Mouse (Mus musculus): ENCODE measurements around the gene Eif4ebp2. TPM values are rescaled to one million over a fixed set of nuclear protein-coding genes. Genes with fewer than 3 reads are reported as not detected.

Eif4ebp2 gene
- polyA plus RNA-seq, 1 experiment from 2014 or later: 69.3 TPM

- no peaks in the 10 kb centered on the region for H3K36me3 ChIP-seq
- no peaks in the 10 kb centered on the region for H3K27me3 ChIP-seq
- no peak overlapping the region for H3K4me2 ChIP-seq
- H3K4me3 ChIP-seq: no peak overlapping the region
- peaks cover 8% of the 10 kb centered on the region; the same call in 1 of the 2 replicates for H3K4me1 ChIP-seq
- no peaks in the 10 kb centered on the region for H3K9me3 ChIP-seq
- H3K9ac ChIP-seq: no peak overlapping the region
- WGBS: 64% methylated on average over 1 of the region's 1 CpGs
- no peak overlapping the region for H3K27ac ChIP-seq
- no peak for ATAC-seq (ENCODE audit: borderline replicate concordance, extremely low read depth, low FRiP score, low TSS enrichment)
These were observed 28.0 kb upstream of the Eif4ebp2 start for GRCm38 (mm10) chr10:61480488-61480887.

DNA sequence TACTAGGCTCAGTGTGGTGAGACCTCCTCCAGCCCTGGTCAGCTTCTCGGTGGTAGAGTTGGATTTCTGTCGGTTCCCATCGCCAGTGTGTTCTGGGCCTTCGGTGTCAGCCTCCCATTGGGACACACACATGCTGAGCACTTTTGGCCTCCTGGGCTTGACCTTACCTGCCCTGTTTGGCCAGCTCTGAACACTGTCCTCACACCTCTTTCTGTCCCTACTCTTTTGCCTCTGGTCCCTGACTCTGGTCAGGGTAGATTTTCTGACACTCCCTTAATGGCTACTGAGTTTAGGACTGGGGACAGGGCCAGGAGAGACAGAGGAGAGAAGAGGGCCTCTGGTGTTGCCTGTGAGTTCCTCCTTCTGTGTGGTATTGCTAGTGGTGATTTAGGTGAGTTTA lies 27.5 kb upstream of the Eif4ebp2 start:
- Histone ChIP-seq H3K9ac (no peak overlapping the region), H3K36me3 (no peaks in the 10 kb centered on the region), H3K4me2 (no peak overlapping the region), H3K27me3 (no peaks in the 10 kb centered on the region), H3K4me3 (no peak overlapping the region), H3K4me1 (peaks cover 12% of the 10 kb centered on the region), H3K27ac (no peak overlapping the region), H3K9me3 (no peaks in the 10 kb centered on the region)
- WGBS: 90% methylated on average over 4 of the region's 4 CpGs
- no peak for ATAC-seq (ENCODE audit: borderline replicate concordance, extremely low read depth, low FRiP score, low TSS enrichment)

DNA sequence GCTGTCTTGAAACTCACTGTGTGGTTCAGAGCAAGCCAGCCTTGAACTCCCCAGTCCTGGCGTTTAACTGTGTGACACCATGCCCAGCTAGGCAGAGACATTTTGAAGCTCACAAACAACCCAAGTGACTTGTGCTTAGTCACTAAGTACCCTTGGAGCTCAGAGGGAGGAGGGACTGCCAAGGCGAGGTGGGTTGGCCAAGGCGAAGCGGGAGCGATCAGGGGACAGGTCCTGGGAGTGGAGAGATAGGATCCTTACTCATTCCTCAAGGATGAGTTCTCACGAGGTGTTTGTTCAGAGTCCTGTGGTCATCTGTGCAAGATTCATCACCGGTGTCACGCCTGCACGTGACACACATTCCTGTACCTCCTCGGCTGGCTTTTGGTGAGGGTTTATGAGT lies 27.0 kb upstream of the Eif4ebp2 start:
- no peak overlapping the region for H3K9ac ChIP-seq
- no peak for ATAC-seq (ENCODE audit: borderline replicate concordance, extremely low read depth, low FRiP score, low TSS enrichment)
- H3K27me3 ChIP-seq: no peaks in the 10 kb centered on the region
- H3K27ac ChIP-seq: no peak overlapping the region
- H3K4me3 ChIP-seq: no peak overlapping the region
- no peak overlapping the region for H3K4me2 ChIP-seq
- WGBS: 81% methylated on average over 10 of the region's 10 CpGs
- H3K36me3 ChIP-seq: no peaks in the 10 kb centered on the region
- no peaks in the 10 kb centered on the region for H3K9me3 ChIP-seq
- peaks cover 14% of the 10 kb centered on the region for H3K4me1 ChIP-seq

DNA sequence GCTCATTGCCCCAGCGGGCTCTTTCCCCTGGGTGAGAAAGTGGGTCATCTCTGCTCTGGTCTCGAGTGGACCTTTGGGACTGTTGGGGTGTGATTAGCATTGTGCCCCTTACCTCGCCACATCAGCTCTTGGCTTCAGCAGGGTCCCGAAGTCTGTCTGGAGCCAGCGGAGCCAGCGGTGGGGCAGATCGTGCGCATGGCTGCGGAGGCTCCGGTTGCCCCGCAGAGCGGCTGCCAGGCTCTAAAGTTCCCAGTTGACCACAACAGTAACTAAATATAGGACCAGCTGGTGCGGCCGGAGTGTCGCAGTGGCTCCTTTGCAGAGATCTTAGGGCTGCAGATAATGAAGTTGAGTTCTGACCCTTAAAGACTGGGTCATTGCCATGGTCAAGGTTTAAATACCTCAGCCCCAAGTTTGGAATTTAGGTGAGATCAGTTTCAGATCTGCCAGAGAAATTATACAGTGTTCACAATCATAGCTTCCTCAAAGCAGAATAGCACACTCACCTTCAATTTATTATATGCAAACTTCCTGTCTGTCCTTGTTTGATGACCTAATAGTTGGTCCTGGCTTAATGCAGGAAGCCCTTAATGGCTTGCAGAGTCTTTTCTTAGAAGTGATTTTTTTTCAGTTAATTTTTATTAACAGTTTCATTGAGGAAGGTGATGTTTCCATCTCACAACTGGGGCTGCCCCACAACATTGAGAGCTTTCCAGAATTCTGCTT lies 24.1 kb upstream of the Eif4ebp2 start:
- no peaks in the 10 kb centered on the region for H3K27me3 ChIP-seq
- peaks cover 14% of the 10 kb centered on the region for H3K4me1 ChIP-seq
- ATAC-seq (ENCODE audit: borderline replicate concordance, extremely low read depth, low FRiP score, low TSS enrichment): no peak
- no peak overlapping the region for H3K27ac ChIP-seq
- H3K4me3 ChIP-seq: peak overlapping the region; percentile 72
- no peaks in the 10 kb centered on the region for H3K36me3 ChIP-seq
- 5% methylated on average over 15 of the region's 15 CpGs for WGBS
- peak overlapping the region; percentile 54 for H3K9ac ChIP-seq
- peak overlapping the region; percentile 95 for H3K4me2 ChIP-seq
- H3K9me3 ChIP-seq: no peaks in the 10 kb centered on the region

- Histone ChIP-seq H3K4me1 (peaks cover 14% of the 10 kb centered on the region), H3K4me2 (peak within 1 kb of the TSS; percentile 95), H3K9ac (peak within 1 kb of the TSS; percentile 54), H3K36me3 (no peaks in the 10 kb centered on the region), H3K4me3 (peak within 1 kb of the TSS; percentile 72), H3K9me3 (no peaks in the 10 kb centered on the region), H3K27ac (peak within 1 kb of the TSS; percentile 48), H3K27me3 (no peaks in the 10 kb centered on the region)
- WGBS: under 1% methylated on average over 70 of the region's 70 CpGs
- ATAC-seq (ENCODE audit: borderline replicate concordance, extremely low read depth, low FRiP score, low TSS enrichment): peak; percentile 99
These were observed 23.4 kb upstream of the Eif4ebp2 start, which contains the start of gene Lrrc20 for GRCm38 (mm10) chr10:61475594-61476439. Gene Lrrc20, plus strand, starts transcription at chr10:61475801.

GRCm38 (mm10) chr10:61474344-61474743 lies 21.9 kb upstream of the Eif4ebp2 start:
- H3K4me2 ChIP-seq: no peak overlapping the region

GRCm38 (mm10) chr10:61473640-61474039 lies 21.2 kb upstream of the Eif4ebp2 start:
- no peak overlapping the region for H3K27ac ChIP-seq
- H3K9me3 ChIP-seq: no peaks in the 10 kb centered on the region
- H3K36me3 ChIP-seq: no peaks in the 10 kb centered on the region
- WGBS: 54% methylated on average over 3 of the region's 3 CpGs
- H3K4me1 ChIP-seq: peaks cover 14% of the 10 kb centered on the region
- no peaks in the 10 kb centered on the region for H3K27me3 ChIP-seq
- no peak for ATAC-seq (ENCODE audit: borderline replicate concordance, extremely low read depth, low FRiP score, low TSS enrichment)
- no peak overlapping the region for H3K4me3 ChIP-seq
- no peak overlapping the region for H3K4me2 ChIP-seq
- no peak overlapping the region for H3K9ac ChIP-seq

More at GRCm38 (mm10) chr10:61474344-61474743, 21.9 kb upstream of the Eif4ebp2 start:
- peaks cover 14% of the 10 kb centered on the region for H3K4me1 ChIP-seq
- no peak overlapping the region for H3K27ac ChIP-seq
- no peak overlapping the region for H3K4me3 ChIP-seq
- H3K9me3 ChIP-seq: no peaks in the 10 kb centered on the region
- ATAC-seq (ENCODE audit: borderline replicate concordance, extremely low read depth, low FRiP score, low TSS enrichment): no peak
- 68% methylated on average over 1 of the region's 1 CpGs for WGBS
- no peaks in the 10 kb centered on the region for H3K36me3 ChIP-seq
- no peak overlapping the region for H3K9ac ChIP-seq
- no peaks in the 10 kb centered on the region for H3K27me3 ChIP-seq

- no peaks in the 10 kb centered on the region for H3K9me3 ChIP-seq
- H3K27ac ChIP-seq: no peak overlapping the region
- H3K4me1 ChIP-seq: no peaks in the 10 kb centered on the region
- no peaks in the 10 kb centered on the region for H3K36me3 ChIP-seq
- 56% methylated on average over 7 of the region's 7 CpGs for WGBS
- no peak for ATAC-seq (ENCODE audit: borderline replicate concordance, extremely low read depth, low FRiP score, low TSS enrichment)
- no peak overlapping the region for H3K4me3 ChIP-seq
- no peaks in the 10 kb centered on the region; the same call in 1 of the 2 replicates for H3K27me3 ChIP-seq
- H3K9ac ChIP-seq: no peak overlapping the region
- no peak overlapping the region for H3K4me2 ChIP-seq
These were observed 16.4 kb upstream of the Eif4ebp2 start for GRCm38 (mm10) chr10:61468900-61469299.

DNA sequence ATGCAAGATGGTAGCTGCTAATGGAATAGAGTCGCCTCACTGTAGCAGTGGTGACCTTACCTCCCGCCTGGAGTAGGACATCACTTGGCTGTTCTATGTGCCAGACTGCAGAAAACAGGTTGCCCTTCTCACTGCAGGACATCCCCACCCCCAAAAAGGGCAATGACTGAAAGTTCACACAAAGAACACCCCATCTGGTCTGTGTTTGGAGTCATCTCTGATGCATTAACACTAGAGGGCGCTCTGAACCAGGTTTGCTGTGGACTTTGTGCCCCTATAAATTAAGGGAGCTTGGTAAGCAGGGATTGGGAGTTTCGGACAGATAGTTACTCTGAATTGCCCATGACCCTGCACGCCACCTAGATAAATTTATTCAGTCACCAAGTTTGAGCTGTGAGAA lies 14.4 kb upstream of the Eif4ebp2 start:
- H3K9ac ChIP-seq: no peak overlapping the region
- H3K27ac ChIP-seq: no peak overlapping the region
- no peak overlapping the region for H3K4me3 ChIP-seq
- ATAC-seq (ENCODE audit: borderline replicate concordance, extremely low read depth, low FRiP score, low TSS enrichment): no peak
- H3K9me3 ChIP-seq: no peaks in the 10 kb centered on the region
- H3K4me2 ChIP-seq: no peak overlapping the region
- no peaks in the 10 kb centered on the region; the same call in 1 of the 2 replicates for H3K27me3 ChIP-seq
- 19% methylated on average over 5 of the region's 5 CpGs for WGBS
- no peaks in the 10 kb centered on the region for H3K4me1 ChIP-seq
- H3K36me3 ChIP-seq: no peaks in the 10 kb centered on the region

DNA sequence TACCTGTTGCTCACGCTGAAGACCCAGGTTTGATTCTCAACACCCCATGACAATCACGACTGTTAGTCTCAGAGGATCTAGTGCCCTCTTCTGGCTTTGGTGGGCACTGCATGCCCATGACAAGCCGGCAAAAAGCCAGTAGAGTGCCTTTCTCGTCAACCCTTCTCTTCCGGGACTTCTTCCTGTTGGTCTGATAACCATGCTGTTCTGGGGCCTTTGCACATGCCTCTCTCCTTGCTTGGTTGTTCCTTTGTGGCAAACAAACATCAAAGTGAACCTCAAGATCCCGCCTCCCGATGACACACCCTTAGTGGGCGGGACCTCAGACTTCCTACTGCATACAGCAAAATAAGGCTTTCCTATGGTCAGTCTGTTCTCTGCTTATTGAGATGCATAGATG lies 13.8 kb upstream of the Eif4ebp2 start:
- Histone ChIP-seq H3K9ac (no peak overlapping the region), H3K27me3 (no peaks in the 10 kb centered on the region; the same call in 1 of the 2 replicates), H3K36me3 (no peaks in the 10 kb centered on the region), H3K9me3 (no peaks in the 10 kb centered on the region), H3K4me2 (no peak overlapping the region), H3K4me1 (no peaks in the 10 kb centered on the region), H3K27ac (no peak overlapping the region), H3K4me3 (no peak overlapping the region)
- WGBS: 67% methylated on average over 8 of the region's 8 CpGs
- no peak for ATAC-seq (ENCODE audit: borderline replicate concordance, extremely low read depth, low FRiP score, low TSS enrichment)

DNA sequence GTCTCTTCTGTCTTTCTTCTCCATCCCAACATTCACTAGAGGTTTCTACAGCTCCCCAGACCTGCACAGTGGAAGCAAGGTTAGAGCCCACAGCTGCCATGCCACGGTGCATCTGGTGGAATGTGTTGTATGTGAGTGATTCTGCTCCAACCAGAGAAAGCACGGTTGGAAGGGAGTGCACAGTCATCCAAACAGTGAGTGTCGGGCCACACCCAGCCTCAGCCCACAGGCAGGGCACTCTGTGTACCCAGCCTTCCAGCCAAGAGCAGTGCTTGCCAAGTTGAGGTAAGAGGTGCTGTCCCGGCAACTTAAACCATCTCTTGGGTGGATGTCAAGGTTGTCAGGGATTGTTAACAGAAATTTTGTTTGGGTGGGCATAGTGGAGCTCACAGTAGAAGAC lies 12.5 kb upstream of the Eif4ebp2 start:
- Histone ChIP-seq H3K4me3 (no peak overlapping the region), H3K4me1 (no peaks in the 10 kb centered on the region), H3K36me3 (no peaks in the 10 kb centered on the region), H3K9ac (no peak overlapping the region), H3K27ac (no peak overlapping the region), H3K4me2 (no peak overlapping the region), H3K9me3 (no peaks in the 10 kb centered on the region), H3K27me3 (no peaks in the 10 kb centered on the region; the same call in 1 of the 2 replicates)
- 65% methylated on average over 4 of the region's 4 CpGs for WGBS
- ATAC-seq (ENCODE audit: borderline replicate concordance, extremely low read depth, low FRiP score, low TSS enrichment): no peak

GRCm38 (mm10) chr10:61457182-61457581 lies 4.7 kb upstream of the Eif4ebp2 start:
- H3K27ac ChIP-seq: no peak overlapping the region
- H3K27me3 ChIP-seq: no peaks in the 10 kb centered on the region
- ATAC-seq (ENCODE audit: borderline replicate concordance, extremely low read depth, low FRiP score, low TSS enrichment): no peak
- no peaks in the 10 kb centered on the region for H3K36me3 ChIP-seq
- H3K4me2 ChIP-seq: no peak overlapping the region
- 49% methylated on average over 3 of the region's 3 CpGs for WGBS
- no peaks in the 10 kb centered on the region for H3K4me1 ChIP-seq
- H3K9me3 ChIP-seq: no peaks in the 10 kb centered on the region
- H3K4me3 ChIP-seq: no peak overlapping the region
- no peak overlapping the region for H3K9ac ChIP-seq
